Mouse (Mus musculus) myocyte (in vitro differentiated cells): ENCODE data around the gene Epb41l2. TPM values are rescaled to one million over a fixed set of nuclear protein-coding genes. Genes with fewer than 3 reads are reported as not detected.

Experiments
- H3K27me3 ChIP-seq: one replicate; pipeline ENCODE4 v1.6.1; 2011; ENCODE audit not compliant: control insufficient read depth, insufficient read depth, insufficient read length
- H3K36me3 ChIP-seq: one replicate; pipeline ENCODE4 v1.6.1; 2011; ENCODE audit not compliant: control insufficient read depth, insufficient read depth
- H3K4me2 ChIP-seq: one replicate; pipeline ENCODE4 v1.6.1; 2011; ENCODE audit warnings: low read depth, control low read depth
- H3K4me3 ChIP-seq: one replicate; pipeline ENCODE4 v1.5.1; 2011; ENCODE audit warnings: mild to moderate bottlenecking, control low read depth, moderate library complexity
- H3K79me2 ChIP-seq: one replicate; pipeline ENCODE4 v1.6.1; 2011; ENCODE audit not compliant: control insufficient read depth, insufficient read depth
- H3ac ChIP-seq: one replicate; pipeline ENCODE4 v1.6.1; 2011; ENCODE audit not compliant: control insufficient read depth, insufficient read length
- CEBPB ChIP-seq: IDR thresholded peaks from 2 replicates; pipeline ENCODE4 v1.6.1; 2011; ENCODE audit warnings: mild to moderate bottlenecking, moderate library complexity; ENCODE audit not compliant: poor library complexity, insufficient read depth, severe bottlenecking
- E2F4 ChIP-seq: IDR thresholded peaks from one replicate; pipeline ENCODE4 v1.6.1; 2011; ENCODE audit warnings: mild to moderate bottlenecking, control low read depth, moderate library complexity; ENCODE audit not compliant: insufficient read depth
- MAX ChIP-seq: IDR thresholded peaks from one replicate; pipeline ENCODE4 v1.6.1; 2011; ENCODE audit warnings: low read depth, mild to moderate bottlenecking, control low read depth
- MYOD1 ChIP-seq, 3 experiments: IDR thresholded peaks; one replicate each; pipeline ENCODE4 v1.6.1; 2011; ENCODE audit warnings: control low read depth in 2 of 3, low read depth in 2 of 3, mild to moderate bottlenecking in 2 of 3, moderate library complexity in 1 of 3; ENCODE audit not compliant: insufficient read length in 2 of 3, control insufficient read depth in 1 of 3
- MYOG ChIP-seq, 3 experiments: IDR thresholded peaks; one replicate each; pipeline ENCODE4 v1.6.1; 2011; ENCODE audit warnings: control low read depth in 2 of 3, low read depth in 2 of 3, mild to moderate bottlenecking in 2 of 3; ENCODE audit not compliant: insufficient read length in 2 of 3, control insufficient read depth in 1 of 3, insufficient read depth in 1 of 3
- POLR2A ChIP-seq: IDR thresholded peaks from one replicate; pipeline ENCODE4 v1.6.1; 2011; ENCODE audit warnings: low read depth, mild to moderate bottlenecking, control low read depth, moderate library complexity; ENCODE audit not compliant: insufficient read length
- POLR2AphosphoS2 ChIP-seq: IDR thresholded peaks from one replicate; pipeline ENCODE4 v1.6.1; 2011; ENCODE audit warnings: low read depth, control low read depth; ENCODE audit not compliant: insufficient read length
- REST ChIP-seq: IDR thresholded peaks from one replicate; pipeline ENCODE4 v1.6.1; 2011; ENCODE audit warnings: mild to moderate bottlenecking, control low read depth, moderate library complexity; ENCODE audit not compliant: insufficient read depth, insufficient read length
- SRF ChIP-seq: IDR thresholded peaks from one replicate; pipeline ENCODE4 v1.6.1; 2011; ENCODE audit warnings: low read depth; ENCODE audit not compliant: control insufficient read depth, insufficient read length
- TCF12 ChIP-seq: IDR thresholded peaks from one replicate; pipeline ENCODE4 v1.6.1; 2011; ENCODE audit warnings: mild to moderate bottlenecking, control low read depth; ENCODE audit not compliant: poor library complexity, insufficient read depth, severe bottlenecking
- TCF3 ChIP-seq: IDR thresholded peaks from one replicate; pipeline ENCODE4 v1.6.1; 2011; ENCODE audit warnings: low read depth, control low read depth; ENCODE audit not compliant: insufficient read length
- USF1 ChIP-seq: IDR thresholded peaks from one replicate; pipeline ENCODE4 v1.6.1; 2011; ENCODE audit warnings: low read depth, mild to moderate bottlenecking, control low read depth, moderate library complexity
- polyA plus RNA-seq: library from polyadenylated mRNA; unstranded; fragments of >200 nt; fragmentation: generic; extraction: Trizol; gene quantifications from one replicate; pipeline ENCODE4 v1.2.1, GENCODE M21; 2012; ENCODE audit warnings: missing spikeins

Epb41l2 gene
- polyA plus RNA-seq, 1 experiment: 22.3 TPM

DNA sequence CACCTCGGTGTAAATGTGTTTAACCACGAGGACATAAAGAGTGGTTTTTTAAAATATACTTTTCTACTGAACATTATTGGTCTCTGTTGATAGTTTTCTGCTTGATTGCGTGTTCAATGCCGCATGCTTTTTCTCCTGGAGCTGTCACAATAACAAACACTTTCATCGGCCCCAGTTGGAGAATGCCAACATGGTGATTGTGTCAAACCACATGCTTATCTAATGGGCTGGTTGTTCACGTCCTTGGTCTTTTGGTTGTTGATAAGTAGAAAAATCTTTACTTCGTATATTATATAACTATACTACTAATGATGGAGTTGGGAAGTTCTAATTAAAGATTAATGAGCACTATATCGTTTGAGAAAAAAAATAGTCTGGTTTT is 78.7 kb downstream of the Epb41l2 start:
- TF ChIP-seq SRF: no peak
- TF ChIP-seq REST: no peak
- no peak for TF ChIP-seq CEBPB
- no peak for TF ChIP-seq POLR2A
- no peak for TF ChIP-seq TCF3
- TF ChIP-seq USF1: no peak
- TF ChIP-seq E2F4: no peak
- no peak for TF ChIP-seq TCF12
- no peak for TF ChIP-seq POLR2AphosphoS2
- no peak for TF ChIP-seq MYOD1 (IDR thresholded peaks at IDR 0.05; ENCODE audit: control insufficient read depth in 1 of 3, insufficient read length in 2 of 3, low read depth in 2 of 3)
- no peak for TF ChIP-seq MAX
- no peak overlapping the region for H3ac ChIP-seq
- no peaks in the 10 kb centered on the region for H3K27me3 ChIP-seq
- no peaks in the 10 kb centered on the region for H3K36me3 ChIP-seq
- peaks cover 57% of the 10 kb centered on the region for H3K79me2 ChIP-seq
- H3K4me3 ChIP-seq: no peak overlapping the region
- peak overlapping the region; percentile 73 for H3K4me2 ChIP-seq

DNA sequence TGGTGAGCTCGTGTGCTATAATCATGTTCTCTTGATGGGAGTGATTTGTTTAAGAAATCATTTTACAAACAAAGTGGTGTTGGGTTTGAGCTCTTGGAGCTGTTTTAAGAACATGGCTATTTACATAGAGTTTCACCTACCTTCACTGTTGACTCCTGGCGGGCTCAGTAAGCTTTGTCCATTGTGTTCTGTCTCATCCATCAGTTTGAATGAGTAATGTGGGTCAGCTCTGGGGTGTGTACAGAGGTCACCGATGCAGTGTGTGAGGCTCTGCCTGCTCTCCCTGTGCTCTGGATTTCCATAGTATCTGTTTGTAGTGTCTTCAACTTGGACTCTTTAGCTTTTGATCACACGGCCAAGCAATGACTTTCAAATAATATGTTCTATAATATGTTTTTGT is 79.6 kb downstream of the Epb41l2 start:
- Histone ChIP-seq H3K79me2 (peaks cover 57% of the 10 kb centered on the region), H3K27me3 (no peaks in the 10 kb centered on the region), H3K4me2 (no peak overlapping the region), H3K4me3 (no peak overlapping the region), H3K36me3 (peaks cover 8% of the 10 kb centered on the region), H3ac (no peak overlapping the region)
- no peak for TF ChIP-seq REST
- no peak for TF ChIP-seq TCF3
- no peak for TF ChIP-seq SRF
- TF ChIP-seq MAX: no peak
- no peak for TF ChIP-seq POLR2AphosphoS2
- TF ChIP-seq E2F4: no peak
- no peak for TF ChIP-seq USF1
- no peak for TF ChIP-seq TCF12
- no peak for TF ChIP-seq MYOG (IDR thresholded peaks at IDR 0.05; ENCODE audit: control insufficient read depth in 1 of 3, insufficient read depth in 1 of 3, insufficient read length in 2 of 3, low read depth in 2 of 3)
- no peak for TF ChIP-seq POLR2A

DNA sequence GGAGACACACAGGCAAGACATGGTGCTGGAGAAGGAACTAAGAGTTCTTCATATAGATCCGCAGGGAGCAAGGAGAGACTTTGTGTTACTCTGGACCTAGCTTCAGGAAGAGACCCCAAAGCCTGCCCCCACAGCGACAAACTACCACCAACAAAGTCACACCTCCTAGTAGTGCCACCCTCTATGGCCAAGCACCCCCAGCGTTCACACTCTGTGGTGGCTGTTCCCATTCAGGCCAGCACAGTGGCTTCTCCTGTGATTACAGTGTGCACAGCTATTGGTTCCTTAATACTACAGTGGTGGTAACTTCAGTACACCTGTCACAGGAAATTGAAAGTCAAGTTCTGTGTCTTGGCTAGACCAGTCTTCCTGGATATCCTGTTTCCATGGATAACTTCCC is 80.3 kb downstream of the Epb41l2 start:
- H3K36me3 ChIP-seq: peaks cover 15% of the 10 kb centered on the region
- TF ChIP-seq TCF12 (no peak), POLR2AphosphoS2 (no peak), CEBPB (no peak), TCF3 (no peak), POLR2A (no peak), E2F4 (no peak), MYOG (IDR thresholded peaks at IDR 0.05; ENCODE audit: control insufficient read depth in 1 of 3, insufficient read depth in 1 of 3, insufficient read length in 2 of 3, low read depth in 2 of 3) (no peak), REST (no peak), USF1 (no peak)
- no peaks in the 10 kb centered on the region for H3K27me3 ChIP-seq
- no peak overlapping the region for H3ac ChIP-seq
- H3K4me2 ChIP-seq: no peak overlapping the region
- peaks cover 50% of the 10 kb centered on the region for H3K79me2 ChIP-seq
- H3K4me3 ChIP-seq: no peak overlapping the region

DNA sequence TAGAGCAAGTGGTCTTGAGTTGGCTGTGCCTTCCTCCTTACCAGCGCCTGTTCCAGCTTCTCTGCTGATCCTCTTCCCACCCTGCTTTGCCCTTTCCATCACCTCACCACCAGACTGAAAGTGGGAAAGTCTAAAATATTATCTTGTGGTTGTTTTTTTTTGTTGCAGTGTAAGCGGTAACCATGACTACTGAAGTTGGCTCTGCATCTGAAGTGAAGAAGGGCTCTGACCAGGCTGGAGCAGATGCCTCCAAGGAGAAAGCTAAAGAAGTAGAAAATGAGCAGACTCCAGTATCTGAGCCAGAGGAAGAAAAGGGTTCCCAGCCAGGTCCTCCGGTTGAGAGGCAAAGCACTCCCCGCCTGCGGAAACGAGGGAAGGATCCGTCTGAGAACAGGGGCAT is 81.8 kb downstream of the Epb41l2 start:
- H3K4me3 ChIP-seq: no peak overlapping the region
- H3K4me2 ChIP-seq: no peak overlapping the region
- no peak overlapping the region for H3ac ChIP-seq
- peaks cover 24% of the 10 kb centered on the region for H3K36me3 ChIP-seq
- no peak for TF ChIP-seq POLR2AphosphoS2
- TF ChIP-seq POLR2A: no peak
- TF ChIP-seq CEBPB: no peak
- TF ChIP-seq TCF3: no peak
- TF ChIP-seq REST: no peak
- peaks cover 37% of the 10 kb centered on the region for H3K79me2 ChIP-seq
- no peaks in the 10 kb centered on the region for H3K27me3 ChIP-seq

DNA sequence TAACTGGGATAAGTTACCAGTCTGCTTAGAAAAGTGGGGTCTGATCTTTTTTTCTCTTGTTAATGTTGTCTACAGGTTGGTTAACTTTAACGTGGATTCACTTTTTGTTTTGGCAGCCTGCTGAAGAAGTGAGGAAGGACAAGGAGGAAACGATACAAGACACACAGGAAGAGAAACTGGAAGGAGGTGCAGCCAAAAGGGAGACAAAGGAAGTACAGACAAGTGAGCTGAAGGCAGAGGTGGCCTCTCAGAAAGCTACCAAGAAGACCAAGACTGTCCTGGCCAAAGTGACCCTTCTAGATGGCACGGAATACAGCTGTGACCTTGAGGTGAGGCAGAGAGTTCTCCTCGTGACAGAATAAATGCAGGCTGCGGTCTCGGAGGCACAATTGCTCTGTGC is 84.0 kb downstream of the Epb41l2 start:
- Histone ChIP-seq H3K4me3 (no peak overlapping the region), H3K27me3 (no peaks in the 10 kb centered on the region), H3K36me3 (peaks cover 28% of the 10 kb centered on the region), H3K79me2 (peaks cover 22% of the 10 kb centered on the region), H3K4me2 (no peak overlapping the region), H3ac (no peak overlapping the region)
- TF ChIP-seq TCF12: no peak
- TF ChIP-seq POLR2AphosphoS2: no peak
- TF ChIP-seq MYOG (IDR thresholded peaks at IDR 0.05; ENCODE audit: control insufficient read depth in 1 of 3, insufficient read depth in 1 of 3, insufficient read length in 2 of 3, low read depth in 2 of 3): no peak
- no peak for TF ChIP-seq MYOD1 (IDR thresholded peaks at IDR 0.05; ENCODE audit: control insufficient read depth in 1 of 3, insufficient read length in 2 of 3, low read depth in 2 of 3)
- no peak for TF ChIP-seq SRF
- no peak for TF ChIP-seq MAX
